Mouse (Mus musculus): ENCODE measurements around the gene Grin3a. TPM values are rescaled to one million over a fixed set of nuclear protein-coding genes. Genes with fewer than 3 reads are reported as not detected.

Grin3a gene
- polyA plus RNA-seq (2015; fragmentation: Nextera tagmentation; extraction: Ambion mirVana), result 0.57 and 0.67 TPM in 2 replicates

DNA sequence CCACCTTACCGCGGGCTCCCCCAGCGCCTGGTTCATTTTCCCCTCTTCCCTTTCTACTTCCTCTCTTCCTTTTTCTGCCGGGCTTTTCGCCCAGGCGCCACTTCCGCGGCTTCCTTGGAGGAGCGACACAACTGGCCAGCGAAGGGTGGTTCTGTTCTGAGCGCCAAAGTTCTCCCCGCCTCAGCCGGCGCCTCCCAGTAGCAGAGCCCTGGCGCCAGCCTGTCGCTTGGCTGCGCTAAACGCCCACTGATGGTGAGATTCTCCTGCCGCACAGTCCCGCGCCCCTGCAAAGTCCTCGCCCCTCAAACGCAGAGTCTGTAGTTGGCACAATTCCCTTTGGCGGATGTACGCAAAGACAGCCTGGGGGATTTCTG, at the start of gene Grin3a:
Gene Grin3a, minus strand, starts transcription at position 133 of the 374 bp plus-strand sequence.
- H3K27ac ChIP-seq, result no peak within 1 kb of the TSS
- H3K4me2 ChIP-seq (ENCODE audit: low read length), result peak within 1 kb of the TSS; percentile 90
- peaks cover 10% of the 10 kb centered on the region for H3K4me1 ChIP-seq (replicated peaks; ENCODE audit: insufficient read depth, low read length)
- 0% methylated on average over 25 of the region's 25 CpGs for WGBS
- H3K9ac ChIP-seq (ENCODE audit: low read depth, low read length), result 0 out of 2 replicates have a peak within 1 kb of the TSS, but pooled peaks have one; percentile 0
- DNase-seq (ENCODE audit: low spot score) (peak; percentile 76), ATAC-seq (replicated peaks; ENCODE audit: low FRiP score, low read depth) (peak; percentile 66; the same call in 1 of the 2 replicates)
- peaks cover 18% of the 10 kb centered on the region for H3K27me3 ChIP-seq (ENCODE audit: insufficient read depth, low read length)
- peak within 1 kb of the TSS; percentile 46 for H3K4me3 ChIP-seq (replicated peaks; ENCODE audit: low read depth, low read length)
- no peaks in the 10 kb centered on the region for H3K36me3 ChIP-seq (ENCODE audit: insufficient read depth, low read length)
- no peaks in the 10 kb centered on the region for H3K9me3 ChIP-seq (replicated peaks; ENCODE audit: low read length)
- TF ChIP-seq CTCF (IDR thresholded peaks at IDR 0.05; ENCODE audit: low read depth), result peak; percentile 64

DNA sequence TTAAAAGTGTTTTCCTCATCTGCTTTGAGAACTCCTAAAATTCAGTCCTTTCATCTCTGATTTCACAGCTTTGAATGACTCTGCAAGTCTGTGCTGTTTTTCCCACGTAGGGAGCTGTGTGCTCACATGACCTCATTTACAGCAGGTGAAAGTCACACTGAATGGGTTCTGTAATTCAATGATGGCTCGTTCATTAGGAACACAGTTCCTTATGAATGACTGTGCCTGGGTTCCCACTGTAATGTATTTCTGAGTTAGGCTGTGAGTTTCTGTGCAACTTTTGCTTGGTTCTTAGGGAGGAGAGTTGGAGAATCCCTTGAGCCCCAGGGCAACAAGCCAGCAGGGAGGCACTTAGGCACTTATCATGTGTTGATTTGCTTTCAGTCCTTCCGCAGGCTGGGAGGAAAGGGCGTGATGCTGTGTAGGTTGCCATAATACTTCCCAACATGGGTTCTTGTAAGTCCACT, 46.3 kb upstream of the Grin3a start:
- peak; percentile 25 for DNase-seq (ENCODE audit: low spot score)
- WGBS, result 17% methylated on average over 4 of the region's 4 CpGs
- no peak overlapping the region for H3K4me2 ChIP-seq (ENCODE audit: low read length)
- no peak overlapping the region for H3K9ac ChIP-seq (ENCODE audit: low read depth, low read length)
- H3K27me3 ChIP-seq (ENCODE audit: insufficient read depth, low read length), result no peaks in the 10 kb centered on the region
- TF ChIP-seq CTCF (IDR thresholded peaks at IDR 0.05; ENCODE audit: low read depth), result no peak
- no peaks in the 10 kb centered on the region for H3K9me3 ChIP-seq (replicated peaks; ENCODE audit: low read length)
- no peaks in the 10 kb centered on the region for H3K4me1 ChIP-seq (replicated peaks; ENCODE audit: insufficient read depth, low read length)
- ATAC-seq (replicated peaks; ENCODE audit: low FRiP score, low read depth), result no peak
- no peak overlapping the region for H3K27ac ChIP-seq
- H3K4me3 ChIP-seq (replicated peaks; ENCODE audit: low read depth, low read length), result no peak overlapping the region
- no peaks in the 10 kb centered on the region for H3K36me3 ChIP-seq (ENCODE audit: insufficient read depth, low read length)

DNA sequence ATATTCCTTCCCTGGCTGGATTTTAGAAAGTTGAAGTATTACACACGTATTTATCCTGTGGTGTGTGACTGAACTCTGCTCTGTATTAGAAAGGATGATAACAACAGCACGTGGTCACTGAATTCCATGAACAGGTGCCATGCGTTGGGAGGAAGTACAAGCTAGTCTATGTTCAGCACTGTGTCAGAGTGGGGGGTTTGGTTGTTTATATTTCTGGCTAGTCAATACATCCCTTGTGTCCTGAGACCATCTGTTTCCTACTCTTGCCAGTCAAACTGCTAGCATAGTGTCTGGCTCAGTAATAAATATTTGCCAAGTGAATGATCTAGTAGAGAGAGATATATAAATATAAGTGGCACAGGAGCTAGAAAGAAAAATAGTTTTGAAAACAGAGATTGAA, 31.5 kb upstream of the Grin3a start:
- Histone ChIP-seq H3K36me3 (ENCODE audit: insufficient read depth, low read length) (no peaks in the 10 kb centered on the region), H3K27ac (no peak overlapping the region), H3K4me3 (replicated peaks; ENCODE audit: low read depth, low read length) (no peak overlapping the region), H3K27me3 (ENCODE audit: insufficient read depth, low read length) (no peaks in the 10 kb centered on the region), H3K9me3 (replicated peaks; ENCODE audit: low read length) (no peaks in the 10 kb centered on the region), H3K4me1 (replicated peaks; ENCODE audit: insufficient read depth, low read length) (no peaks in the 10 kb centered on the region), H3K4me2 (ENCODE audit: low read length) (no peak overlapping the region), H3K9ac (ENCODE audit: low read depth, low read length) (no peak overlapping the region)
- ATAC-seq (replicated peaks; ENCODE audit: low FRiP score, low read depth) (no peak), DNase-seq (ENCODE audit: low spot score) (no peak)
- TF ChIP-seq CTCF (IDR thresholded peaks at IDR 0.05; ENCODE audit: low read depth), result no peak
- WGBS, result 58% methylated on average over 3 of the region's 3 CpGs

DNA sequence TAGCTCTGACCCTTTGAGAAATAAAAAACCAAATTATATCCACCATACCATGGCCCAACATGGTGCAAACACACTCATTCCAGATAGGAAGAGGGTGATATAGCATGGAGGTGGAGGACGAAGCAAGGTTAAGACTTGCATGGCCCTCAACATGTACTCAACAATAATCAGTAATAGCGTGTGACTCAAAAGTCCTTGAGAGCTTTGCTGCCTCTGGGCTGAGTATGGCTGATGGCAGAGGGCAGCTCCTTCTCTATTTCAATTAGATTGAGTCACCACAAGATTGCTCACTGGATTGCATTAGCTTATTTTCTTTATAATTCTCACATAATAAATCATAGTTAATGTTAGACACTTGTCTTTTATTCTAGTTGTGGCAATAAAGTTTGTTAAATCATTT, 15.1 kb upstream of the Grin3a start:
- no peaks in the 10 kb centered on the region for H3K36me3 ChIP-seq (ENCODE audit: insufficient read depth, low read length)
- no peaks in the 10 kb centered on the region for H3K27me3 ChIP-seq (ENCODE audit: insufficient read depth, low read length)
- 95% methylated on average over 2 of the region's 2 CpGs for WGBS
- H3K9ac ChIP-seq (ENCODE audit: low read depth, low read length), result no peak overlapping the region
- no peaks in the 10 kb centered on the region for H3K9me3 ChIP-seq (replicated peaks; ENCODE audit: low read length)
- H3K4me3 ChIP-seq (replicated peaks; ENCODE audit: low read depth, low read length), result no peak overlapping the region
- no peaks in the 10 kb centered on the region for H3K4me1 ChIP-seq (replicated peaks; ENCODE audit: insufficient read depth, low read length)
- ATAC-seq (replicated peaks; ENCODE audit: low FRiP score, low read depth) (no peak), DNase-seq (ENCODE audit: low spot score) (no peak)
- no peak for TF ChIP-seq CTCF (IDR thresholded peaks at IDR 0.05; ENCODE audit: low read depth)
- no peak overlapping the region for H3K27ac ChIP-seq
- H3K4me2 ChIP-seq (ENCODE audit: low read length), result no peak overlapping the region

DNA sequence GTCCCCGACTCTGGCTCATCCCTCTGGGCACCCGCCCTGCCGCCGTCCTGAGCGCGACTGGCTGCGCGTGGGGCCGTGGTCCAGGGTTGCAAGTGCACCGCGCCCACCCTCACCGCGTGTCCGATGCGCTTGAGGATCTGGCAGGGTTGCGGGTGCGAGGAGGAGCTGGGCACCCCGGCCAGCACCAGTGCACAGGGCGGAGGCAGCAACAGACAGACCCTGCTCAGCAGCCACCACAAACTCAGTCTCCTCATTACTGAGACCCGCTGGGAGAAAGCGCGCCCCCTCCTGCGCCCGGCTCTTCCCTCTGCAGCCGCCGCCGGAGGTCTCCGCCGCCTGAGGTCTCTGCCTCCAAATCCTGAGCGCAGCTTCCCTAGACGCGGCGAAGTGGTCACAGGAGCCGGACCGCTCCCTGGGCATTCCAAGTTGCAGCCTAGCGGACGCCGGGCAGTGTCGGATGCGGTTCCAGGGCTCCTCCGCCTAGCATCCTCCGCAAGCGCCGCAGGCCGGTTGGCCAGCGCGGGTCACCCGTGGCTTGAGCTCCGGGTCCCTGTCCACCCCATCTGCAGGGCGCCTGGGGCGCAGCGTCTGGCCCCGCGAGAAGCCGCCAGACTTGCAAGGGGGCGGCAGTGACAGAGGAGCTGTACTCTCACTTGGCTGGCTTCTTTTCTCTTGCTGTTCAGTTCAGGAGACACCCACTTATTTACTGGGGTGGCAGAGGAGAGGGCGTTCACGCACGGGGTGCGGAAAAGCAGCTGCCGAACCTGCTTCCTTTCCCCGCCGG, 524 bp downstream of the Grin3a start:
- peak; percentile 16 for DNase-seq (ENCODE audit: low spot score)
- peak; percentile 72 for ATAC-seq (replicated peaks; ENCODE audit: low FRiP score, low read depth)
- H3K4me2 ChIP-seq (ENCODE audit: low read length), result peak overlapping the region; percentile 90
- WGBS, result 1% methylated on average over 62 of the region's 63 CpGs
- no peaks in the 10 kb centered on the region for H3K36me3 ChIP-seq (ENCODE audit: insufficient read depth, low read length)
- H3K4me3 ChIP-seq (replicated peaks; ENCODE audit: low read depth, low read length), result peak overlapping the region; percentile 46
- H3K27ac ChIP-seq, result no peak overlapping the region
- H3K9me3 ChIP-seq (replicated peaks; ENCODE audit: low read length), result no peaks in the 10 kb centered on the region
- peaks cover 10% of the 10 kb centered on the region for H3K4me1 ChIP-seq (replicated peaks; ENCODE audit: insufficient read depth, low read length)
- H3K27me3 ChIP-seq (ENCODE audit: insufficient read depth, low read length), result peaks cover 18% of the 10 kb centered on the region
- 0 out of 2 replicates have a peak overlapping the region, but pooled peaks have one; percentile 0 for H3K9ac ChIP-seq (ENCODE audit: low read depth, low read length)
- no peak for TF ChIP-seq CTCF (IDR thresholded peaks at IDR 0.05; ENCODE audit: low read depth)

DNA sequence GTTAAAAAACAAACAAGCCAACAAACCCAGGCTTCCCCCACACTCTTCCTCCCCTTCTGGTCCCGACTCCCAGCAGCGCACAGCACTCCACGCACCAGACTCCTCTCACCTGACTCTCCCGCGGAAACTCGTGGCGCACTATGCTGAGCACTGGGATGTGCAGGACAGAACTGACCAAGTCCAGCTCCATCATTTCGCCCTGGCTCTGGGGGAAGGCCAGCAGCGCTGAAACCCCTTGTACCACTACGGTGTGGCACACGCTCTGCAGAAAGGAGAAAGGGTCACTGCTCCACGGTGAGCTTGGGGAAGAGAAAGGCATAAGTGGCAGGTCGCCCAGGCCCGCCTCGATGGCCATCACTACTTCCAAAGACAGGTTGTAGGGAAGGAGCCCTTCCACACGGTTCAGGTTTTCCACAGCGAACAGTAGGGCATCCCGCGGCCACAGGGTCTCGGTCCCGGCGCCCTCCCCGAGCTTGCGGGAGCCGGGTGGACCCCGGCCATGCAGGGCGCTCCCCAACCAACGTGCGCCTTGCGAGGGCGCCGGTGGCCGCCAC, 1.2 kb downstream of the Grin3a start:
- Histone ChIP-seq H3K4me3 (replicated peaks; ENCODE audit: low read depth, low read length) (peak overlapping the region; percentile 46), H3K9ac (ENCODE audit: low read depth, low read length) (no peak overlapping the region), H3K9me3 (replicated peaks; ENCODE audit: low read length) (no peaks in the 10 kb centered on the region), H3K36me3 (ENCODE audit: insufficient read depth, low read length) (no peaks in the 10 kb centered on the region), H3K27me3 (ENCODE audit: insufficient read depth, low read length) (peaks cover 18% of the 10 kb centered on the region), H3K4me1 (replicated peaks; ENCODE audit: insufficient read depth, low read length) (peaks cover 10% of the 10 kb centered on the region), H3K27ac (no peak overlapping the region), H3K4me2 (ENCODE audit: low read length) (peak overlapping the region; percentile 90)
- no peak for TF ChIP-seq CTCF (IDR thresholded peaks at IDR 0.05; ENCODE audit: low read depth)
- peak; percentile 6 for DNase-seq (ENCODE audit: low spot score)
- WGBS, result 2% methylated on average over 33 of the region's 33 CpGs
- peak; percentile 33; the same call in 1 of the 2 replicates for ATAC-seq (replicated peaks; ENCODE audit: low FRiP score, low read depth)
